Comparison of ENCODE assay signal across 8 mouse cellular contexts in the genomic region with DNA sequence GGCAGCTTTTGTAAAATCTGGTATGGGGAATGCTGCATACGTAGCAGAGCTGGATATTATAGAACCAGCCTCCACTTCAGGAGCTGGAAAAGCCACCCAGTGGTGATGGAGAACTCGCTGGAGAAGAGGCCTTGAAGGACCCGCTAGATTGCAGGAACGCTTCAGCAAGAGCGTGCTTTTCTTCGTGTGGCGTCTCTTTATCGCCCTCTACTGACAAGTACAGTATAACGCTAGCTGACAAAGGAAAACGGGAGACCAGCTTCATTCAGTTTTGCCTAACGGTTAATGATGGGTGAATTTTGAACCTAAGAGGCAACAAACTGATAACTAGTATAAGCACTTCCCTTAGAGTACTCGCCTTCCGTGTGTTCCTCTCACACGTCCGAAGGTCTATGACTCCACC. TPM values are rescaled to one million over a fixed set of nuclear protein-coding genes. Genes with fewer than 3 reads are reported as not detected.
DNase-seq lines count a peak whose midpoint lies in the region; ATAC-seq and TF ChIP-seq lines count a peak whose summit lies in the region.
"Had no signal": no experiment of that assay in that cellular context is flagged by ENCODE, and none has a peak within 500 bp of the region (broad histone marks: within the 10 kb centered on the region; RNA-seq: fewer than 3 reads in every experiment).

No protein-coding gene starts in this region.

- no peak for ATAC-seq in G1E (ENCODE audit: extremely low read depth, insufficient number of reproducible peaks, low FRiP score, poor library complexity, severe bottlenecking)
- ATAC-seq in embryonic facial prominence, embryonic 11.5 days (replicated peaks; ENCODE audit: insufficient number of reproducible peaks, low FRiP score, low TSS enrichment, low read depth): no peak

- no peaks in the 10 kb centered on the region for H3K9me3 ChIP-seq in G1E (replicated peaks)
- no peaks in the 10 kb centered on the region for H3K9me3 ChIP-seq in embryonic facial prominence, embryonic 11.5 days (replicated peaks; ENCODE audit: control insufficient read depth, low read length)
- H3K9me3 ChIP-seq: lung, embryonic 15.5 days had no signal

- peak; percentile 20 for DNase-seq in G1E (ENCODE audit: low spot score)
- DNase-seq in adrenal gland, postnatal 25 days: peak; percentile 12
- peak; percentile 91 for DNase-seq in embryonic facial prominence, embryonic 11.5 days (ENCODE audit: low spot score)
- peak; percentile 17 to 43 for DNase-seq in heart, postnatal 36 days
- peak; percentile 51 to 66 for DNase-seq in layer of hippocampus, adult 2 months (ENCODE audit: low spot score in 2 of 2)
- DNase-seq in lung, postnatal 36 days: peak; percentile 66
- peak; percentile 27 for DNase-seq in right cerebral cortex, postnatal 14 days

- WGBS in embryonic facial prominence, embryonic 11.5 days: 5% methylated on average over 15 of the region's 15 CpGs

- H3K4me1 ChIP-seq in G1E (ENCODE audit: insufficient read depth, low read depth, low read length): no peaks in the 10 kb centered on the region
- no peaks in the 10 kb centered on the region for H3K4me1 ChIP-seq in embryonic facial prominence, embryonic 11.5 days (ENCODE audit: control insufficient read depth, insufficient read depth, low read length)
- H3K4me1 ChIP-seq: lung, embryonic 15.5 days had no signal

- no peak overlapping the region for H3K4me2 ChIP-seq in embryonic facial prominence, embryonic 11.5 days (ENCODE audit: low read depth, low read length)
- H3K4me2 ChIP-seq: lung, embryonic 15.5 days had no signal

- no peak overlapping the region for H3K9ac ChIP-seq in embryonic facial prominence, embryonic 11.5 days (replicated peaks; ENCODE audit: low read length)
- H3K9ac ChIP-seq: lung, embryonic 15.5 days had no signal

- intact Hi-C loops in heart, postnatal 36 days (cut with DNase I): loop anchor here (2.0 to 10.0 kb wide), 4 partner anchors 39 to 545 kb away; no protein-coding TSS in a partner anchor

- no peak overlapping the region for H3K27ac ChIP-seq in embryonic facial prominence, embryonic 11.5 days (replicated peaks; ENCODE audit: low read depth, low read length)
- no peak overlapping the region; the same call in 1 of the 2 replicates for H3K27ac ChIP-seq in layer of hippocampus, adult 2 months
- H3K27ac ChIP-seq: lung, embryonic 15.5 days had no signal

- peak; percentile 51 for TF ChIP-seq CTCF in G1E (IDR thresholded peaks at IDR 0.05; ENCODE audit: low read depth, low read length)
- TF ChIP-seq CTCF in layer of hippocampus, adult 2 months (conservative IDR thresholded peaks at IDR 0.05): peak; percentile 95

- H3K27me3 ChIP-seq in G1E (ENCODE audit: insufficient read depth, low read length): no peaks in the 10 kb centered on the region
- no peaks in the 10 kb centered on the region for H3K27me3 ChIP-seq in embryonic facial prominence, embryonic 11.5 days (ENCODE audit: control insufficient read depth, insufficient read depth, low read length)

- H3K4me3 ChIP-seq in G1E (ENCODE audit: low read depth, low read length): no peak overlapping the region
- no peak overlapping the region for H3K4me3 ChIP-seq in embryonic facial prominence, embryonic 11.5 days (ENCODE audit: low read depth, low read length)
- H3K4me3 ChIP-seq in layer of hippocampus, adult 2 months: no peak overlapping the region
- H3K4me3 ChIP-seq: lung, embryonic 15.5 days had no signal

- no peaks in the 10 kb centered on the region for H3K36me3 ChIP-seq in G1E (replicated peaks)
- H3K36me3 ChIP-seq in embryonic facial prominence, embryonic 11.5 days (replicated peaks; ENCODE audit: control insufficient read depth, insufficient read depth, low read depth, low read length): no peaks in the 10 kb centered on the region
- H3K36me3 ChIP-seq: lung, embryonic 15.5 days had no signal

RNA-seq across cellular contexts. Expression of gene Il17rd, which starts 9.0 kb away (rescaled TPM):
- not detected in 2 replicates for total RNA-seq in G1E (2014; fragmentation: Nextera tagmentation)
- 0.06 and 0.11 TPM in 2 replicates for total RNA-seq in G1E (2017)
- not detected in 2 replicates for polyA plus RNA-seq in G1E (2012)
- total RNA-seq in adrenal gland, postnatal 25 days (2021): 2.4 and 3.5 TPM in 2 replicates
- polyA plus RNA-seq in embryonic facial prominence, embryonic 11.5 days (2014; fragmentation: Nextera tagmentation; extraction: Ambion mirVana): 6.7 and 6.9 TPM in 2 replicates
- total RNA-seq in heart, postnatal 36 days (2021): 1 to 10 TPM; 4.8 to 5.1 TPM
- total RNA-seq in layer of hippocampus, adult 2 months (2021): 1 to 10 TPM; 2.8 to 3.2 TPM

RNA-seq across cellular contexts. Expression of gene Hesx1, which starts 35.6 kb away (rescaled TPM):
- total RNA-seq in G1E (2014; fragmentation: Nextera tagmentation) (not detected in 2 replicates), G1E (2017) (0.41 TPM in 1 of 2 replicates, not detected in the other)
- not detected in 2 replicates for polyA plus RNA-seq in G1E (2012)
- 0.70 TPM in 1 of 2 replicates, not detected in the other for total RNA-seq in adrenal gland, postnatal 25 days (2021)
- polyA plus RNA-seq in embryonic facial prominence, embryonic 11.5 days (2014; fragmentation: Nextera tagmentation; extraction: Ambion mirVana): 1.4 and 3.4 TPM in 2 replicates
- not detected for total RNA-seq in heart, postnatal 36 days (2021)
- total RNA-seq in layer of hippocampus, adult 2 months (2021): not detected
- polyA plus RNA-seq: lung, embryonic 15.5 days had no signal

RNA-seq across cellular contexts. Expression of gene Appl1, which starts 58.7 kb away (rescaled TPM):
- total RNA-seq in G1E (2014; fragmentation: Nextera tagmentation) (21.4 and 32.8 TPM in 2 replicates), G1E (2017) (8.0 and 10.0 TPM in 2 replicates)
- polyA plus RNA-seq in G1E (2012): 1.1 and 1.9 TPM in 2 replicates
- total RNA-seq in adrenal gland, postnatal 25 days (2021): 45.2 and 49.5 TPM in 2 replicates
- polyA plus RNA-seq in embryonic facial prominence, embryonic 11.5 days (2014; fragmentation: Nextera tagmentation; extraction: Ambion mirVana): 42.5 and 45.9 TPM in 2 replicates
- total RNA-seq in heart, postnatal 36 days (2021): 10 to 100 TPM; 19.7 to 21.8 TPM
- 10 to 100 TPM; 59.8 to 63.0 TPM for total RNA-seq in layer of hippocampus, adult 2 months (2021)

Comparison
In these comparisons a context has a peak if more than half of its experiments do, and no peak if none do; other contexts are left out.
1. DNase-seq: peak in every context shown above with its lines; median percentile 91 in embryonic facial prominence, embryonic 11.5 days; 66 in lung, postnatal 36 days; 58 in layer of hippocampus, adult 2 months; 30 in heart, postnatal 36 days; 27 in right cerebral cortex, postnatal 14 days; 20 in G1E; 12 in adrenal gland, postnatal 25 days.